Mouse (Mus musculus): ENCODE results near the gene Arsg.

Arsg gene

DNA sequence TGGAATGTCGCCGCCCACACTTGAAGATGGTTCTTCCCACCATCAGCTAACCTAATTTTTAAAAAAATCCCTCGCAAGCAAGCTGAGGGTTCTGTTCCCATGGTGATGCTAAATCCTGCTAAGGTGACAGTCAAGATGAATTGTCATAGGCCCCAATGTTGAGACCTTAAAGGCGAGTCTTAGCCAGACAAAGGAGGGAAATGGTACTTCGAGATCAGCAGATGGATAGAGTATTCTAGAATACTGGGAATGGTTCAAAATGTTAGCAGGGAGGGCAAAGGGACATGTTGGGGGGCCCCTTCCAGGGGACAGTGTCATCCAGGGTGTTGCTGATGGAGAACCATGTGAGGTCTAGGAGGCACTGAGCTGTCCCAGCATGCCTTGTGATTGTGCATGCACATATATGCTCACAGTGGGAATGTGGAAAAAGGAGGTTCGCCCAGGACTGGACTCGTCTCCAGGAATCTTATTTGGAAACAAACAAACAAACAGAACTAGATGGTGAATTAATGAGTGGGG, 23.4 kb downstream of the Arsg start:
- DNase-seq = no peak

GRCm38 (mm10) chr11:109496996-109497714, 24.0 kb downstream of the Arsg start:
- DNase-seq = no peak

GRCm38 (mm10) chr11:109497990-109498389, 24.8 kb downstream of the Arsg start:
- DNase-seq = no peak

DNA sequence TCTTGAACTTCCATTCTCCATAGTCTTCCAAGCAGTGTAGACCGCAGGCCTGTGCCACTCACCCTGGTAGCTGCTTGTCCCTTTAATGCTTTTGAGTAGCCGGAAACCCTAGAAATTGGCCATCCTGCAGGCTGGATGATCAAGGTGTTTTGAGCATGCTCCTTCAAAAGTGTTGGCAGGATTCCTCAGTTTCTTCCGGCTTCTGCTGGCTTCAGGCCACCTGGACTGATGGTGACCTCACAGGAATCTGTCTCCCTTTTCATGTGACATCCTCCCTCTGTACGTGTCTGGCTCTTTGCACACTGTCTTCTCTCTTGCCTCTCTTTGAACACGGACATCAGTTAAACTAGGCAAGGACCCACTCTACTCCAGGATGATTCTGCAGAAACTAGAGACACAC, 27.0 kb downstream of the Arsg start:
- DNase-seq = no peak

DNA sequence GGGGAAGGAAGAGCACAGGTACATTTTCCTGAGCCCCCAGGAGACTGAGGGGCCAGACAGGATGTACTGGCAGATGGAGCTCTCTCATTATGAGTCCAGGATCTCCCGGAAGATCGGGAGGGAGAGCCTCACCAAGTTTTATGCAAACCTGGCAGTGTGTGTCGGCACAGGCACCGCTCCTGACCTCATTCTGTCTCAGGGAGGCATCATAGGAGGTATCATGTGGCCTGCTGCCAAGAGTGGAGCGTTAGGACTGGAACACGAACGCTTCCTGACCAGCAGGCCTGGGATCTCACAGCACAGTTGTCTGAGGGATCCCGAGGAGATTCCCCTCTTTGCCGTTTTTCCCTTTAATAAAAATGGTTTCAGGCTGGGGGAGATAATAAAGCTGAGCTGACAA, 31.8 kb downstream of the Arsg start:
- DNase-seq = no peak

- no peak for DNase-seq
These were observed 32.6 kb downstream of the Arsg start for GRCm38 (mm10) chr11:109505823-109506222.

DNA sequence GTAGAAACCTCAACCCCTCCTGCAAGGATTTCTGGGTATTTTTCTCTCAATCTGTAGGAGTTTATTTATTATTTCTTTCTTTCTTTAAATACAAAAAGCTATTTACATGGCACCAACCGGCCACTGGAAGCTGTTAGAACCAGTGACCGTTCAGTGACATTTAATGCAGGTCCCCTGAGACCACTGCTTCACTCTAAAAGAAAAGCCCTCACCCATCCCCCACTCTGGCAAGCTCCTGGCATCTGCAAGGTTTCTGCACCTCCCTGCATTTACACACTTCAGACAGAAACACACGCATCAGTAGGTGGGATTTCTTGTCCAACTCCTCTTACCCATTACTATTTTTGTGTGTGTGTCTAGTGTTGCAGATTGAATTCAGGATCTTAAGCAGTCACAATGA, 33.9 kb downstream of the Arsg start:
- DNase-seq = no peak

- no peak for DNase-seq
These were observed 40.0 kb downstream of the Arsg start for GRCm38 (mm10) chr11:109512995-109513675.

DNA sequence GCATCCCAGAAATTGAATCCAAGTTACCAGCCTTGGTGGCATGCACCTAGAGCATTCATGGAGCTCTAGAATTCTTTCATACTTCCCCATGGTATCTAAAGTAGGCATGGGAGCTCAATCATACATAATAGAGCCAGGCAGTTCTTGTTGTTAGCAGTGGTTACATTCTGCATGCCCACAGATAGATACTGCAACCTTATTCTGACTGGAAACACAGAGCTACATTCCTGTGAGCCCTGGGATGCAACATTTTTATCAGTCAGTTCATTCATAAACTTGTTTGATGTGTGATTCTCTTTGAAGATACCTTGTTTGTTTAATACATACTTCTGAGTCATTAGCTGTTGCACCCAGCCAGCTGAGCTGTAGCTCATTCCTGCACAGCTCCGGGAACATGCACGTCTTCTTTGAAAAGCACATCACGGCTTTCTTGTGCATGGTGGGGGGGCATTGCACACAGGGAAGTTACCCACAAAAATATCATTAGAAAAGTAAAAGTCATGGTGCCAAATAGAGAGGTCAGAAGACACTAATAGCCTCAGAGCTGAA, 41.0 kb downstream of the Arsg start:
- no peak for DNase-seq

- DNase-seq = no peak
These were observed 44.2 kb downstream of the Arsg start for GRCm38 (mm10) chr11:109517330-109517729.

DNA sequence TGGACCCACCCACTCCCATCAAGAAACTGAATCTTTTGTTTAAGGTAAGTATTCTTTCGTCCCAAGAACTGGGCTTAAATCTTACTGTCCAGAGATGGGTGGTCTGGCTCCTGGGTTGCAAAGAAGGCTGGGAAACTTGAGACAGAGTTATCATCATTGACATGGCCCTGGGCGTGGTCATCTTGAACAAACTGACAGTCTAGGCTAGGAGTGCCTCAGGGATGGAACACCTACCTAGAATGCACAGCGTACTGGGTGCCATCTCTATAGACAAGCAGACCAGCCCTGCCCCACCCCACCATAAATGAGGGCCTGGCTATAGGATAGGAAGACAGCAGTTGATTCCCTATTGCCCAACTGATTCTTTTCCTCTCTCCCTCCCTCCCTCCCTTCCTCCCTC, 44.6 kb downstream of the Arsg start:
- no peak for DNase-seq

DNA sequence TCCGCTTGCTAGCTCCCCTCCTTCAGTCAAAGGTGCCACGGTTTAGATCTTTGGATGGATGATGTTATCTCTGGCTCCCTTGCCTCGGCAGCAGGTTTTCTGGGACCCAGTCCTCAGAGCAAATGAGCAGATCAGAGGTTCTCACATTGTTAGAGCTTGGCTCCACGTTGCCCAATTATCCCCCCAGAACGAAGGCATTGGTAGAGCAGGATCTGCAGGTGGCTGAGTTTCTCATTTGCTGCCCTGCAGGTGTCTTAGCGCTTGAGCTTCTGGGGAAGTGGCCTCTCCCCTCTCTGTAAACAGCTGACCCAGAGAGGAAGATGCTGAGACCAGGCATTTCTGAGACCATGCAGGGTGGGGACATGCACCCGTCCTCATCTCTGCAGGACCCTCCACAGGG, 47.8 kb downstream of the Arsg start:
- DNase-seq = no peak

DNA sequence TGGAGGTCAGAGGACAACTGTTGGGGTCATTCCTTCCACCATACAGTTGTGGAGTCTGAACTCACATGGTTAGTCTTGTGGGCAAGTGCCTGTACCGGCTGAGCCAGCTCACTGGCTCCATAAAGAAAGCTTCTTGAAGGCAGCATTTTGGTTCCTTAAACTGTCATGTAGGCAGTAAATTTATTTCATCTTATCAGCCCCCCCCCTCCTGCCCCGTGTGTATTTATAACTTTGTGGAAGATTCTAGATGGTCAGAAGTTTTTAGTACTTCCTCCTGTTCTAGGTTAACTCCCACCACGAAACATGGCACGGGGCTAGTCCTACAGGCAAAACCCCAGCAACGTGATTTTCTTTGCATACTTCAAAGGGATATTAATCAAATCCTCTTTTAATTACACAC, 51.7 kb downstream of the Arsg start:
- DNase-seq = no peak

DNA sequence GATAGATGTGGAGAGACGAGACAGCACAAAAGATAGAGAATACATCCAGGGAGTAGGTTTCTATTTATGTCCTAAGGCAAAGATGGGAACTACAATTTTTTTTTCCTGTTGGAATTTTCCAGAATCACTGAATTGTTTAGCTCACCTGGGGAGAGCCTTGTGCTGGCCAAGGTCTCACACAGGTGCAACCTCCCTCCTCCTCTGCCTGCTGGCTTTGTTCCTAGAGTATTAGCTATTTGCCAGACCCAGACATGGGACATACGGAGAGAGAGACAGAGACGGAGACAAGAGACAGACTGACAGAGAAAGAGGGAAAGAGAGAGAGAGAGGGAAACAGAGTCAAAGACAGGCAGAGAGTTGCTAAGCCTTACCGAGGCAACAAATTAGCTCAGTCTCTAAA, 52.4 kb downstream of the Arsg start:
- no peak for DNase-seq

- DNase-seq = no peak
These were observed 56.9 kb downstream of the Arsg start for GRCm38 (mm10) chr11:109530030-109530429.

DNA sequence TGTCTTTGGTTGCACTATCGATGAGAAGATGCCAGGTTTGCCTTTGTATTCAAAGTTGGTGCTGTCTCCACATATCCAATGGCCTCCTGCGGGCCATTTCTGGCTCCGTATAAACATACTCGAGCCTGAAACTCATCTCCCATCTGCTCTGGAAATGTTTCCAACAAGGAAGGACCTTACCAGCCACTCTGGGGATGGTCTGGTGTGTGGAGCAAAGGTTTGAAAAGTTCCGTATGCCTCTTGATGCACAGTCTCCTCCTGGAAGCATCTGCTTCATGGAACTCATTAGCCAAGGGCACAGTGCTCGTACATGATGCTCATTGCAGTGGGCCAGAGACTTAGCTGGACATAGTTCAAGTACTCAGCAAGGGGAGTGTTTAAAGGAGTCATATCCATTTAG, 62.8 kb downstream of the Arsg start:
- no peak for DNase-seq

DNA sequence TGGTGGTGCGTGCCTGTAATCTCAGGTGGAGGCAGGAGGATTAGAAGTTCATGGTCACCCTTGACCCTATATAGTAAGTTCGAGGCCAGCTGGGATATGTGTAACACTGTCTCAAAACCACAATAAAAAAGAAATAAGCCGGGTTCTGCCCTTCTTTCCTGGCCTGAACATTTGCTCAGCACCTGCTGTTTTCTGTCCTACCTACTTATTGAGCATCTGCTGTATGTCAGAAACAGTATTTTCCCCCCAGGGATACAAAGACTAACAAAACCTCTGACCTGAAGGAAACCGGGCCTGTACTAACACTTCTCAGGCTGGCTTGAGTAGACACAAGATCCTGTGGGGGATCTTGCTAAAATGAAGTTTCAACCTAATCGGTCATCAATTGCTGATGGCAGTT, 63.8 kb downstream of the Arsg start:
- DNase-seq = no peak

DNA sequence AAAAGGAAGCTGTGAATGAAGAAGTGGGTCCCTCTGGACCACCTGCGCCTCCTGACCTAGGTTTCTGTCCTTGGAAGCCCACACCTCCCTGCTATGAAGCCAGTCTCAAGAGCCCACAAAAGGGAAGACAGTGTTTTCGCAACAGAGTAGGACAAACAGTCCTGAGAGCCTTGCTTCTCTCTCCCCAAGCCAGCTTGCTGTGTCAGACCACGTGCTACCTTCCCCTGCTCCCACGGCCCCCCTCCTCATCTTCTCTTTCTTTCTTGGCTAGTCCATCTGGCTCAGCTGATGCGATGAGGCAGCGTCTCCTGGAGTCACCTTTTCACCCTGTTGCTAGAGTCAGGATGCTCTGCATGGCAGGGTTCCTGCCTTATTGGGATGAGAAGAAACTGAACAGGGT, 66.1 kb downstream of the Arsg start:
- DNase-seq = no peak

- DNase-seq = no peak
These were observed 70.3 kb downstream of the Arsg start for GRCm38 (mm10) chr11:109543466-109543865.

DNA sequence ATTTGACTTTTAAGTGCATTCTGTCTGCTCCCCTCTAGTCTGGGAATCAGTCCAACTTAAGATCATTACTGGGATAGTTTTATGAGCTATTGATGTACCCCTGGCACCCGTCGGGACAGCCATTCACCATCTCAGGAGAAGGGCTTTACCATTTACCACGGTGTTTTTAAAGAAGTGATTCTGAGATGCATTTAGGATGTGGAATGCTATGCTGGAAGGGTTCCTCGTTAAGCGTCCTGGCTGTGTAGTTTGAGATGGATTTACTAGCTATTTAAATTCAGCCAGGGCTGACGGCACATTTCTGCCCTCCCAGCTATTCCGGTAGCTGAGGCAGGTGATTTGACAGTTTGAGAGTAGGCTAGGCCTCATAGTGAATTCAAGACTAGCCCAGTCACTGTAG, 71.3 kb downstream of the Arsg start:
- DNase-seq = no peak

GRCm38 (mm10) chr11:109545265-109545664, 72.1 kb downstream of the Arsg start:
- DNase-seq = no peak

GRCm38 (mm10) chr11:109545700-109546143, 72.5 kb downstream of the Arsg start:
- no peak for DNase-seq

GRCm38 (mm10) chr11:109546305-109547001, 73.3 kb downstream of the Arsg start:
- no peak for DNase-seq

DNA sequence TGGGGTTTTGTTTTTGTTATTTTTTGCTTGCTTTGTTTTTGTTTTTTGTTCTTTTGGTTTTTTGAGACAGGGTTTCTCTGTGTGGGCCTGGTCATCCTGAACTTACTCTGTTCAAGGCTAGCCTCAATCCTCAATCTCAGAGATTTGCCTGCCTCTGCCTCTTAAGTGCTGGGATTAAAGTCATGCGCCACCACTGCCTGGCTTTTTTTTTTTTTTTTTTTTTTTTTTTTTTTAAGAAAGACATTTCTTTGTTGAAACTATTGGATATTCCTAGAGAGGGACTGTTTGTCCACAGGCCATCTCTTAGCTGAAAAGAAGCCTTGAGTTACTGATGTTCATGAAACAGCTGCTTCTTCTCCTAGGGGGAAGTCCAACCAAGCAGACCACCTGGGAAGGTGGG, 74.5 kb downstream of the Arsg start:
- DNase-seq = no peak
